11 mouse cellular contexts compared by ENCODE assay signal in genomic region chr9:70088041-70088785, GRCm38 (mm10). TPM values are rescaled to one million over a fixed set of nuclear protein-coding genes. Genes with fewer than 3 reads are reported as not detected.
A peak's percentile ranks its signal among the peaks of the same experiment; 100 is the strongest.
DNase-seq lines count a peak whose midpoint lies in the region; ATAC-seq and TF ChIP-seq lines count a peak whose summit lies in the region.
"Had no signal": no experiment of that assay in that cellular context is flagged by ENCODE, and none has a peak within 500 bp of the region (broad histone marks: within the 10 kb centered on the region; RNA-seq: fewer than 3 reads in every experiment).

No protein-coding gene starts in this region.

- ATAC-seq in heart, embryonic 12.5 days (ENCODE audit: insufficient number of reproducible peaks, low FRiP score) = no peak
- no peak for ATAC-seq in stomach, embryonic 14.5 days (ENCODE audit: insufficient number of reproducible peaks, insufficient read depth, low FRiP score, low read depth)
- ATAC-seq in stomach, postnatal 0 days (ENCODE audit: low FRiP score, low TSS enrichment) = no peak
- ATAC-seq in stomach, embryonic 16.5 days (ENCODE audit: insufficient read depth, low FRiP score) = 0 out of 2 replicates have a peak, but pooled peaks have one; percentile 54
- ATAC-seq in liver, embryonic 11.5 days (replicated peaks; ENCODE audit: low FRiP score) = no peak

- no peak overlapping the region for H3K4me2 ChIP-seq in heart, embryonic 12.5 days
- H3K4me2 ChIP-seq in stomach, embryonic 14.5 days (replicated peaks; ENCODE audit: low read depth, low read length) = no peak overlapping the region
- no peak overlapping the region for H3K4me2 ChIP-seq in stomach, postnatal 0 days (replicated peaks; ENCODE audit: low read depth)
- no peak overlapping the region for H3K4me2 ChIP-seq in stomach, embryonic 16.5 days (ENCODE audit: low read depth, low read length)
- H3K4me2 ChIP-seq in liver, embryonic 11.5 days = no peak overlapping the region

- intact Hi-C loops in left cerebral cortex, adult 2 months (cut with DNase I) = loop anchor here (10.0 kb wide), 1 partner anchor 417 kb away; the partner anchor contains the start of gene Rnf111

- no peaks in the 10 kb centered on the region for H3K36me3 ChIP-seq in heart, embryonic 10.5 days
- H3K36me3 ChIP-seq in heart, embryonic 12.5 days = peaks cover 6% of the 10 kb centered on the region; the same call in 1 of the 2 replicates
- no peaks in the 10 kb centered on the region for H3K36me3 ChIP-seq in stomach, embryonic 14.5 days (ENCODE audit: control insufficient read depth, insufficient read depth, low read length)
- no peaks in the 10 kb centered on the region for H3K36me3 ChIP-seq in stomach, postnatal 0 days (ENCODE audit: control insufficient read depth, insufficient read depth, low read length)
- H3K36me3 ChIP-seq in stomach, embryonic 16.5 days (ENCODE audit: control insufficient read depth, insufficient read depth, low read length) = no peaks in the 10 kb centered on the region
- H3K36me3 ChIP-seq in liver, embryonic 11.5 days (ENCODE audit: control insufficient read depth, insufficient read depth, low read length) = no peaks in the 10 kb centered on the region
- H3K36me3 ChIP-seq: G1E had no signal

- 73% methylated on average over 19 of the region's 19 CpGs for WGBS in heart, embryonic 10.5 days
- 63% methylated on average over 19 of the region's 19 CpGs for WGBS in heart, embryonic 12.5 days
- 57% methylated on average over 19 of the region's 19 CpGs for WGBS in stomach, embryonic 14.5 days
- WGBS in stomach, postnatal 0 days = 42% methylated on average over 19 of the region's 19 CpGs
- WGBS in stomach, embryonic 16.5 days = 56% methylated on average over 19 of the region's 19 CpGs
- 77% methylated on average over 19 of the region's 19 CpGs for WGBS in liver, embryonic 11.5 days

- peaks cover 8% of the 10 kb centered on the region for H3K27me3 ChIP-seq in heart, embryonic 10.5 days (ENCODE audit: insufficient read depth, poor library complexity, severe bottlenecking)
- no peaks in the 10 kb centered on the region for H3K27me3 ChIP-seq in heart, embryonic 12.5 days (replicated peaks)
- H3K27me3 ChIP-seq in stomach, embryonic 14.5 days (ENCODE audit: control insufficient read depth, insufficient read depth, low read length) = no peaks in the 10 kb centered on the region
- no peaks in the 10 kb centered on the region for H3K27me3 ChIP-seq in stomach, postnatal 0 days (ENCODE audit: control insufficient read depth, insufficient read depth, low read length)
- H3K27me3 ChIP-seq in stomach, embryonic 16.5 days (ENCODE audit: control insufficient read depth, insufficient read depth, low read length) = no peaks in the 10 kb centered on the region
- H3K27me3 ChIP-seq in liver, embryonic 11.5 days (replicated peaks; ENCODE audit: control insufficient read depth, insufficient read depth, low read length) = no peaks in the 10 kb centered on the region; the same call in 1 of the 2 replicates

- DNase-seq in heart, embryonic 10.5 days (ENCODE audit: low spot score) = peak; percentile 22
- DNase-seq in stomach, postnatal 0 days (ENCODE audit: low spot score) = no peak
- peak; percentile 47 for DNase-seq in left cerebral cortex, adult 2 months (ENCODE audit: extremely low spot score in 1 of 2, low spot score in 2 of 2)
- DNase-seq in thymus, postnatal 36 days = no peak
- no peak for DNase-seq in liver, embryonic 11.5 days (ENCODE audit: low spot score)

- H3K4me3 ChIP-seq in heart, embryonic 10.5 days = no peak overlapping the region
- no peak overlapping the region for H3K4me3 ChIP-seq in heart, embryonic 12.5 days
- H3K4me3 ChIP-seq in stomach, embryonic 14.5 days (ENCODE audit: low read depth, low read length) = no peak overlapping the region
- H3K4me3 ChIP-seq in stomach, postnatal 0 days (ENCODE audit: low read depth, low read length) = no peak overlapping the region
- H3K4me3 ChIP-seq in left cerebral cortex, adult 2 months = no peak overlapping the region
- no peak overlapping the region for H3K4me3 ChIP-seq in stomach, embryonic 16.5 days (replicated peaks; ENCODE audit: low read length)
- no peak overlapping the region for H3K4me3 ChIP-seq in liver, embryonic 11.5 days (ENCODE audit: low read depth, low read length)

- H3K27ac ChIP-seq in heart, embryonic 10.5 days = no peak overlapping the region
- H3K27ac ChIP-seq in heart, embryonic 12.5 days (ENCODE audit: poor library complexity, severe bottlenecking) = no peak overlapping the region
- H3K27ac ChIP-seq in stomach, embryonic 14.5 days (ENCODE audit: low read length) = peak overlapping the region; percentile 10; the same call in 1 of the 2 replicates
- H3K27ac ChIP-seq in stomach, postnatal 0 days (replicated peaks) = no peak overlapping the region
- H3K27ac ChIP-seq in left cerebral cortex, adult 2 months = no peak overlapping the region
- H3K27ac ChIP-seq in stomach, embryonic 16.5 days (ENCODE audit: low read length) = no peak overlapping the region
- no peak overlapping the region for H3K27ac ChIP-seq in liver, embryonic 11.5 days (ENCODE audit: low read depth, low read length)

- peaks cover 5% of the 10 kb centered on the region; the same call in 1 of the 2 replicates for H3K4me1 ChIP-seq in heart, embryonic 10.5 days
- H3K4me1 ChIP-seq in heart, embryonic 12.5 days (replicated peaks) = 0 out of 2 replicates have a peak, but pooled peaks cover 6% of the 10 kb centered on the region
- peaks cover 10% of the 10 kb centered on the region; the same call in 1 of the 2 replicates for H3K4me1 ChIP-seq in stomach, embryonic 14.5 days (ENCODE audit: control insufficient read depth, insufficient read depth, low read length)
- no peaks in the 10 kb centered on the region for H3K4me1 ChIP-seq in stomach, postnatal 0 days (replicated peaks; ENCODE audit: control insufficient read depth, insufficient read depth)
- peaks cover 10% of the 10 kb centered on the region for H3K4me1 ChIP-seq in stomach, embryonic 16.5 days (ENCODE audit: control insufficient read depth, insufficient read depth, low read length)
- no peaks in the 10 kb centered on the region for H3K4me1 ChIP-seq in liver, embryonic 11.5 days (replicated peaks; ENCODE audit: control insufficient read depth, insufficient read depth, low read length)

- TF ChIP-seq EP300 in stomach, postnatal 0 days (optimal IDR thresholded peaks at IDR 0.05) = no peak

- no peak for TF ChIP-seq CTCF in stomach, postnatal 0 days (IDR thresholded peaks at IDR 0.05; ENCODE audit: low read depth)
- no peak for TF ChIP-seq CTCF in left cerebral cortex, adult 2 months (IDR thresholded peaks at IDR 0.05)

- no peaks in the 10 kb centered on the region for H3K9me3 ChIP-seq in heart, embryonic 10.5 days
- 0 out of 2 replicates have a peak, but pooled peaks cover 5% of the 10 kb centered on the region for H3K9me3 ChIP-seq in heart, embryonic 12.5 days (replicated peaks)
- H3K9me3 ChIP-seq in stomach, embryonic 14.5 days (ENCODE audit: control insufficient read depth, low read depth, low read length) = no peaks in the 10 kb centered on the region
- no peaks in the 10 kb centered on the region for H3K9me3 ChIP-seq in stomach, postnatal 0 days (ENCODE audit: control insufficient read depth, low read length)
- no peaks in the 10 kb centered on the region for H3K9me3 ChIP-seq in stomach, embryonic 16.5 days (replicated peaks; ENCODE audit: control insufficient read depth, low read length)
- no peaks in the 10 kb centered on the region for H3K9me3 ChIP-seq in liver, embryonic 11.5 days (ENCODE audit: control insufficient read depth, low read length)
- H3K9me3 ChIP-seq: G1E had no signal

- no peak overlapping the region for H3K9ac ChIP-seq in heart, embryonic 12.5 days
- H3K9ac ChIP-seq in stomach, embryonic 14.5 days (replicated peaks; ENCODE audit: low read depth, low read length) = no peak overlapping the region
- H3K9ac ChIP-seq in stomach, postnatal 0 days (ENCODE audit: low read length) = no peak overlapping the region
- no peak overlapping the region for H3K9ac ChIP-seq in stomach, embryonic 16.5 days (ENCODE audit: low read length)
- H3K9ac ChIP-seq in liver, embryonic 11.5 days (ENCODE audit: low read depth, low read length) = no peak overlapping the region

RNA-seq across cellular contexts. Expression of gene Gcnt3, which starts 50.3 kb away (rescaled TPM):
- polyA plus RNA-seq in heart, embryonic 10.5 days (2016; fragmentation: Nextera tagmentation; extraction: Ambion mirVana) = not detected in 2 replicates
- not detected in 2 replicates for polyA plus RNA-seq in heart, embryonic 12.5 days (2016; fragmentation: Nextera tagmentation; extraction: Ambion mirVana)
- polyA plus RNA-seq in stomach, embryonic 14.5 days (2014; fragmentation: Nextera tagmentation; extraction: Ambion mirVana) = 9.8 and 10.4 TPM in 2 replicates
- 76.2 and 81.1 TPM in 2 replicates for polyA plus RNA-seq in stomach, postnatal 0 days (2015; fragmentation: Nextera tagmentation; extraction: Ambion mirVana)
- not detected for total RNA-seq in left cerebral cortex, adult 2 months (2021)
- polyA plus RNA-seq in stomach, embryonic 16.5 days (2015; fragmentation: Nextera tagmentation; extraction: Ambion mirVana) = 16.9 and 28.7 TPM in 2 replicates
- not detected in 2 replicates for polyA plus RNA-seq in liver, embryonic 11.5 days (2014; fragmentation: Nextera tagmentation; extraction: Ambion mirVana)
- total RNA-seq: common myeloid progenitor, adult 5-6 weeks; hematopoietic stem cell, adult 5-6 weeks had no signal
- polyA plus RNA-seq: G1E had no signal

RNA-seq across cellular contexts. Expression of gene Fam81a, which starts 54.1 kb away (rescaled TPM):
- 8.4 and 18.1 TPM in 2 replicates for polyA plus RNA-seq in heart, embryonic 10.5 days (2016; fragmentation: Nextera tagmentation; extraction: Ambion mirVana)
- 31.5 and 35.0 TPM in 2 replicates for polyA plus RNA-seq in heart, embryonic 12.5 days (2016; fragmentation: Nextera tagmentation; extraction: Ambion mirVana)
- polyA plus RNA-seq in stomach, embryonic 14.5 days (2014; fragmentation: Nextera tagmentation; extraction: Ambion mirVana) = 4.6 and 8.5 TPM in 2 replicates
- polyA plus RNA-seq in stomach, postnatal 0 days (2015; fragmentation: Nextera tagmentation; extraction: Ambion mirVana) = 2.9 and 3.0 TPM in 2 replicates
- total RNA-seq in left cerebral cortex, adult 2 months (2021) = 100 to 1,000 TPM; 190 to 198 TPM
- polyA plus RNA-seq in stomach, embryonic 16.5 days (2015; fragmentation: Nextera tagmentation; extraction: Ambion mirVana) = 10.3 and 11.1 TPM in 2 replicates
- polyA plus RNA-seq in liver, embryonic 11.5 days (2014; fragmentation: Nextera tagmentation; extraction: Ambion mirVana) = 1.6 and 2.9 TPM in 2 replicates
- total RNA-seq: common myeloid progenitor, adult 5-6 weeks; G1E; hematopoietic stem cell, adult 5-6 weeks had no signal
- polyA plus RNA-seq: G1E had no signal

Comparison
In these comparisons a context has a peak if more than half of its experiments do, and no peak if none do; other contexts are left out.
1. DNase-seq: peak in heart, embryonic 10.5 days (single experiment) and left cerebral cortex, adult 2 months (2 of 2); none in stomach, postnatal 0 days (single experiment), thymus, postnatal 36 days (0 of 2) and liver, embryonic 11.5 days (single experiment).
2. RNA of gene Gcnt3, which starts 50.3 kb away (polyA plus RNA-seq): 76.2 to 81.1 TPM in stomach, postnatal 0 days, 16.9 to 28.7 TPM in stomach, embryonic 16.5 days and 9.8 to 10.4 TPM in stomach, embryonic 14.5 days; not detected in heart, embryonic 10.5 days, not detected in heart, embryonic 12.5 days and not detected in liver, embryonic 11.5 days; every median in the first group is over 10 times any median in the second.